Mouse (Mus musculus) gastrocnemius, adult 8-10 months (tissue): ENCODE results near the gene Smg5. TPM values are rescaled to one million over a fixed set of nuclear protein-coding genes. Genes with fewer than 3 reads are reported as not detected.

Experiments used
- DNase-seq, 2 experiments: peaks; one replicate each; pipeline ENCODE4 v3.0.0; 2022; ENCODE audit warnings: low spot score in 2 of 2
- total RNA-seq, 4 experiments: library from RNA; stranded (reverse); gene quantifications; 2 replicates each; pipeline ENCODE4 v1.2.4; 2022

The Smg5 gene
- total RNA-seq, 4 experiments from 2014 or later, result 39.0 to 54.6 (median 44.5) TPM

- no peak for DNase-seq
Measured at GRCm38 (mm10) chr3:88393776-88394375, 57.8 kb downstream of the Smg5 start.

DNA sequence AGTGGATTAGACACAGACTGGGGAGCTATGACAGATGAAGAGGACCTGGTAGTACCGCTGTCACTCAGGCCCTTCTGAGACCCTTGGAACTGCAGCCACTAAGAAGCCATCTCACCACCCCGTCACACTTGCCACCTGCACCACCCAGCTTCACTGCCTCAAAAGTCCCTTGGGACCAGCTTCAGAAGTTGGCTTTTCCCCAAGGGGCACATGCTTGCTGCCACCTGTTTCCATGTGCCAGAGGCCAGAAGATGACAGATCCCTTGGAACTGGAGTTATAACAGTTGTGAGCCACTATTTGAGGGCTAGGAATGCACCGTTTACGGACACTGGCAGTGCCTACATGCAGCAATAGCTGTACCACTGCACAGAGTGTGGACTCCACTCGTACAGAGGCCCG, 59.2 kb downstream of the Smg5 start:
- no peak for DNase-seq

DNA sequence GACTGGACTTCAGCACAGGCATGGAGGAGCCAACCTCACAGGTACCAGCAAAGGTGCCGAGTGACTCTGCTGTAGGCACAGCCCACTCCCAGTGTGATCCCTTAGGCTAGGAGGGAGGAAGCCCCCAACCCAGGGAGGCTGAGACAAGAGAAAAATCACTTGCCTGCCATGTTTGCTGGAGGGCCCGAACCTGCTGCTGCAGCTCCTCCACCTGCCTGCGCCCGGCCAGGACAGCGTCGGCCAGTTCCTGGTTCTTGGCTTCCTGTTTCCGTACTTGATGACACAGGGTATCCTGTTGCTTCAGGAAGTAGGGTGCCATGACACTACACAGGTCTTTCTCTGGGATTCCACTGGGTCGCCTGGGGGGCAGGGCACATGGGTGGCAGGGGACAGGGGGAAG, 59.7 kb downstream of the Smg5 start:
- no peak for DNase-seq

- no peak for DNase-seq
Measured at GRCm38 (mm10) chr3:88398666-88399065, 62.6 kb downstream of the Smg5 start.

DNA sequence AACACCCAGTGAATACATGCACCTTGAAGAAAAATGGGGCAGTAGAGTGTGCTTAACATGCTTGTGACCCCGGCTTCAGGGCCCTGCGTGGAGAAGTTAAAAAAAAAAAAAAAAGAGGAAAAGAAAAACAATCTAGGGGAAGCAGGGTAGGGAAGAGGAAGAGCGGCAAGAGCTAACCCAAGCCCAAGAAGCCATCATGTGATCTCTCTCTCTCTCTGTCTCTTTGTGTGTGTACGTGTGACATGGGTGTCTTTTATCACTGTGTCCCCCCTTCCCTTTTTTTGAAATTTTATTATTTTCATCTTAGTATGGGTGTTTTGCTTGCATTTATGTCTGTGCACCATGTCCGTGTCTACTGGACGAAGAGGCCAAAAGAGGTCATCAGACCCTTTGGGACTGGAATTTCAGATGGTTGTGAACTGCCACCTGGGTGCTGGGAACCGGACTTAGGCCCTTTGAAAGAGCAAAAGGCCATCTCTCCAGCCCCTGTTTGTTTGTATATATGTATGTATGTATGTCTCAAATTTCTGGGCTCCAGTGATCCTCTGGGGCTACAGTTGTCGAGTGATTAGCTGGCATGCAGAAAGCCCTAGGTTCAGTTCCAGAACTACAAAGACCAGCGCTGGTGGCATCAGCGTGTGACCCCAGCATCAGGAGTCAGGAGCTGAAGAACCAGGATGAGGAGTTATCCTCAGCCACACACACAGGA, 67.6 kb downstream of the Smg5 start:
- no peak for DNase-seq

DNA sequence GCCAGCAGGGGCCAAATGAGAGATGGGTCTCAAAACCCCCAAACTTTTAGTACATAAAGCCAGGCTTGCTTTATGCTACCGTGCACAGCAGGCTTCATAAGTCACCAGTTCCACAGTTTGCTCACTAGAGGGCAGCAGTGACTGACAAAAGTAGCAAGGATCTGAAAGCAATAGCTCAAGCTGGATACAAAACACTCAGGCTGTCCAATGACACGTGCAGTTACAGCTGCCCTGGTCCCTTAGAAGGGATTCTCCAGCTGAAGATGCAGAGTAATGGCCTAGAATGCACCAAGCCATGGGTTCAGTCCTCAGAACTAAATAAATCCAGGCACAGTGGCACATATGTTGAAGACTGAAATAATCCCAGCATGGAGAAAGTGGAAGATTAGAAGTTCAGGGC, 71.0 kb downstream of the Smg5 start:
- peak; percentile 38 to 49 for DNase-seq

GRCm38 (mm10) chr3:88407529-88407928, 71.5 kb downstream of the Smg5 start:
- no peak for DNase-seq

- DNase-seq, result no peak
Measured at GRCm38 (mm10) chr3:88408953-88409352, 72.9 kb downstream of the Smg5 start.

DNA sequence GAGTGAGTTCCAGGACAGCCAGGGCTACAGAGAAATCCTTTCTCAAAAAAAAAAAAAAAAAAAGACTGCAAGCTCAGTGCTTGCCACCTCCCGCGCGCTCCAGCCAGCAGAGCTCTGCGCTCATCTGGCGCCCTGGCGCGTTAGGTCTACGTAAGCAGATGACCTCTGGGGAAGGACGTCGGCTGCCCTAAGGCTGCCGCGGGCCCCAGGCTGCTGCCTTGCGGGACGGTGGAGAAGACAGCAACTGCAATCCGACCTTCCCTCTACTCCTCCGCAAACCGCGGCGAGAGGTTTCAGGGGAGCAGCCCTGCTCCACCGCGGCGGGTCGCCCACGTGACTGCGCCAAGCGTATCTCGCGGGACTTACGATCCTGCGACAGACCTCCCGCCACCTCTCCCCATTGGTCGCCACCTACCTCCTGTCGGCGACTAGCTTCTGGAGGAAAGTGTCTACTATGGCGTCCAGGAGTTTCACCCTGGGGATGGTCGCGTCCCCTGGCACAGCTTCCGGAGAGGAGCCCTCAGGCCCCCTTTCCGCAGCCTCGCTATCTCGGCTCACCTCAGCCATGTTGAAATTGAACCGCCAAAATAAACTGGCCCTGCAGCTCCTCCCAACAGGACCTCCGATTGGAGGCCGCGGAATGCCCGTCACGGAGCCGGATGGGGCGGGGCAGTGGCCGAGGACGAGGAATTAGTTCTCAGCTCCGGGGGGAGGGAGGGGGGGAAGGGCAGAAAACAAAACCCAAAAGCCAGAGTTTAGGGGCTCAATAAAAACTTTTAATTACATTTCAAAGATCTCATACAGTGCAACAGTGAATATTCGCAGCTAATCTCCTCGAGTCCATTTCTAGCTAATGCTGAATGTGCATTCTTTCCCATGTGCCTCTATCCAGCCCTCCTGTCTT, 73.9 kb downstream of the Smg5 start, which contains the start of gene Pmf1:
Gene Pmf1 (minus strand): TSS at position 591 of the 904 bp plus-strand sequence.
- DNase-seq, result peak; percentile 85 to 87

GRCm38 (mm10) chr3:88410645-88411031, 74.6 kb downstream of the Smg5 start:
- no peak for DNase-seq

DNA sequence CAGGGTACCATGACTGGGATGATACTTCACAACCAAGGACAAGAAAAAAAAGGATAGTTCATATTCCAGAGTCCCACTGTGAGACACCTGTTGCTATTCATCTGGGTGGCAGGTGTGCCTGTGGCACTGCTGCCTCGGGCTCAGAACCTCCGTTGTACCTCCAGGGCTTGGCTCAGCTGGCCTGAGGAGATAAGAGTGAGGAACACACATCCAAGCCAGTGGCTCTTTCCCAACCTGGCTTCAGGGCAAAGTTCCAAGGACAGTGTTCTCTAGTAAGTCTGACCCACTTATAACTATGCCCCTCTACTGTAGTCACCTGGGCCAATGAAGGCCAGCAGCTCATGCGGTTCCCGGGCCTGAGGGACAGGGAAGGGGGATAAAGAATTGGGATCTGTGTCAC, 75.6 kb downstream of the Smg5 start:
- no peak for DNase-seq

Other genes with a start within 250 kb of the Smg5 start
- 100 to 1,000 TPM; 164 to 186 (median 172) TPM for gene Mef2d, start 193.9 kb upstream of the Smg5 start, total RNA-seq
- gene Rhbg, start 81.6 kb upstream of the Smg5 start, total RNA-seq, result not detected
- 1 to 10 TPM in 1 of 4 experiments, under 1 TPM in 3; 0.72 to 2.2 (median 0.81) TPM for gene Gm38392, start 49.0 kb upstream of the Smg5 start, total RNA-seq
- gene Tsacc, start 39.3 kb upstream of the Smg5 start, total RNA-seq, result 1 to 10 TPM; 2.6 to 7.3 (median 6.1) TPM
- gene Cct3, start 39.1 kb upstream of the Smg5 start, total RNA-seq, result 100 to 1,000 TPM in 1 of 4 experiments, 10 to 100 TPM in 3; 91.1 to 102 (median 92.6) TPM
- gene Glmp, start 11.2 kb upstream of the Smg5 start, total RNA-seq, result 10 to 100 TPM; 34.5 to 39.4 (median 37.9) TPM
- 1 to 10 TPM; 1.9 to 3.7 (median 2.8) TPM for gene Tmem79, start 112 bp upstream of the Smg5 start, total RNA-seq
- gene Paqr6, start 28.3 kb downstream of the Smg5 start, total RNA-seq, result under 1 TPM; 0.15 to 0.94 (median 0.56) TPM
- not detected for gene Bglap3, start 36.5 kb downstream of the Smg5 start, total RNA-seq
- gene Bglap2, start 42.4 kb downstream of the Smg5 start, total RNA-seq, result not detected
- gene Bglap, start 48.2 kb downstream of the Smg5 start, total RNA-seq, result not detected
- gene Pmf1, start 74.1 kb downstream of the Smg5 start, total RNA-seq, result 10 to 100 TPM; 15.5 to 18.5 (median 16.7) TPM
- gene Slc25a44, start 88.9 kb downstream of the Smg5 start, total RNA-seq, result 10 to 100 TPM; 19.5 to 22.4 (median 21.5) TPM
- gene Sema4a, start 124.9 kb downstream of the Smg5 start, total RNA-seq, result 1 to 10 TPM in 2 of 4 experiments, under 1 TPM in 2; 0.48 to 1.2 (median 1.00) TPM
- gene Lmna, start 173.7 kb downstream of the Smg5 start, total RNA-seq, result 10 to 100 TPM; 59.0 to 76.0 (median 67.8) TPM
- under 1 TPM; 0.07 to 0.31 (median 0.15) TPM for gene Mex3a, start 196.1 kb downstream of the Smg5 start, total RNA-seq
- gene Rab25, start 212.0 kb downstream of the Smg5 start, total RNA-seq, result not detected
- 10 to 100 TPM; 83.0 to 95.4 (median 86.1) TPM for gene Lamtor2, start 216.8 kb downstream of the Smg5 start, total RNA-seq
- 100 to 1,000 TPM in 1 of 4 experiments, 10 to 100 TPM in 3; 91.9 to 112 (median 94.6) TPM for gene Ubqln4, start 217.5 kb downstream of the Smg5 start, total RNA-seq
- 10 to 100 TPM; 41.5 to 44.9 (median 43.1) TPM for gene Ssr2, start 239.6 kb downstream of the Smg5 start, total RNA-seq